Mouse (Mus musculus): ENCODE results near the gene Fgfr1op. TPM values are rescaled to one million over a fixed set of nuclear protein-coding genes. Genes with fewer than 3 reads are reported as not detected.

Gene Fgfr1op
- polyA plus RNA-seq, 1 experiment = 4.9 TPM

DNA sequence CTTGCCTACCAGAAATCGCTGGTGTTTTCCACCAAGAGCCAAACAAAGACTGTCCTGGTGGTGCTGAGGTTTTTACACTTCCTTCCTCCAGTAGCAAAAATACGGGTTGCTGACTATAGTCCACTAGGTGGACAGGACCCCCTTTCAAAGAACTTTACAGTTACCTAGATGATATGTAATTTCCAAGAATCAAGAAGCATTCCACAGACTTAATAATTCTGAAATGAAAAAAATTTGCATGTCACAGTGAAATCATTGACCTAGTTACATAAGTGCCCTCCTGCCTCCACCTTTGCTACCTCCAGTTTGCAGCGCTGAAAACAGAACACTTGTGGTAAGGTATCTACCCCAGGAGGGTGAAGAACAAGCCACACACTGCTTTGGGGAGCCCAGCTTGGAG, 70.4 kb downstream of the Fgfr1op start, which contains the start of gene Ccr6:
Gene Ccr6 (plus strand): TSS at position 301 of the 400 bp plus-strand sequence.
- no peak within 1 kb of the TSS for H3K4me3 ChIP-seq (ENCODE audit: insufficient read depth, poor library complexity, severe bottlenecking)
- H3K79me2 ChIP-seq (ENCODE audit: control insufficient read depth, insufficient read depth) = no peaks in the 10 kb centered on the region
- no peak within 1 kb of the TSS for H3ac ChIP-seq (ENCODE audit: control insufficient read depth, insufficient read length, low read depth)
- no peaks in the 10 kb centered on the region for H3K79me3 ChIP-seq (ENCODE audit: low read depth)
- H3K27me3 ChIP-seq (ENCODE audit: control insufficient read depth, insufficient read depth, insufficient read length) = peaks cover 67% of the 10 kb centered on the region
- no peaks in the 10 kb centered on the region for H3K36me3 ChIP-seq (ENCODE audit: control insufficient read depth, insufficient read depth)
- TF ChIP-seq CTCF (IDR thresholded peaks at IDR 0.05; ENCODE audit: control insufficient read depth, insufficient read depth, insufficient read length) (no peak), MYOG (IDR thresholded peaks at IDR 0.05; ENCODE audit: control insufficient read depth, extremely low read depth, insufficient read length) (no peak), CEBPB (IDR thresholded peaks at IDR 0.05; ENCODE audit: low read depth) (no peak), USF1 (IDR thresholded peaks at IDR 0.05; ENCODE audit: low read depth) (no peak), FOSL1 (IDR thresholded peaks at IDR 0.05; ENCODE audit: insufficient read depth, low read length, poor library complexity, severe bottlenecking) (no peak), MAX (IDR thresholded peaks at IDR 0.05) (no peak), MYOD1 (IDR thresholded peaks at IDR 0.05; ENCODE audit: control insufficient read depth, insufficient read length, low read depth) (no peak)

DNA sequence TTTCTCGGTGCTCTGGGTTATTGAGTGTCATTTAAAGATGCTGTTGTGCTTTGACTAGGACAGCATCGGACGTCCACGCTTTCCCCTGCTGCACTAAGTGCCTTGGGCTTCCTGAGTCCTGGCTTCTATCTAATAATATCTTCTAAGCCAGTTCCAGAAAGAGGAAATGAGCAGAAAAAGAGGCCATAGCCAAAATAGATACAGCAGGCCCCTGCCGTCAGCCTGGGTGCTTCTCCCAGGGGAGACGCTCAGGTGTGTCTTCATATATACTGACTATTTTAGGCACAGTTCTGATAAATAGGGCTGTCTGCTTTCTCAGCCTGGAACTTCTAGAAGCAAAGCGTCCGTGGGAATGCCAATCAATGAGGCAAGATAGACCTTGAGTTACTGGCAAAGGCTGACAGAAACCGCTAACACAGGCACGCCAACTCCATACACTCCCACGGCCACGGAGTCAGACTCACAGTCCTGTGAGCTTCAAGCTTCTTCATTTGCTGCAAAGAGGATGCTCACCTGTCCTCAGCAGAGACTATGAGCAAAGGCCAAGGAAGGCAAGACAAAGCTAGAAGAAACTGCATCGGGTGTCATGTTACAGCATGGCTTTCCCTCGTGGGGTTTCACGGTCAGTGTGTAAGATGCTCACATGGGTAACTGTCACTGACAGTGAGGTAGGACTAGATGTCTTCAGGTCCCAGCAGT, 72.9 kb downstream of the Fgfr1op start:
- no peak overlapping the region for H3K4me3 ChIP-seq (ENCODE audit: insufficient read depth, poor library complexity, severe bottlenecking)
- no peaks in the 10 kb centered on the region for H3K79me2 ChIP-seq (ENCODE audit: control insufficient read depth, insufficient read depth)
- TF ChIP-seq CTCF (IDR thresholded peaks at IDR 0.05; ENCODE audit: control insufficient read depth, insufficient read depth, insufficient read length) (no peak), MAX (IDR thresholded peaks at IDR 0.05) (no peak), CEBPB (IDR thresholded peaks at IDR 0.05; ENCODE audit: low read depth) (no peak), FOSL1 (IDR thresholded peaks at IDR 0.05; ENCODE audit: insufficient read depth, low read length, poor library complexity, severe bottlenecking) (no peak), MYOG (IDR thresholded peaks at IDR 0.05; ENCODE audit: control insufficient read depth, extremely low read depth, insufficient read length) (no peak), USF1 (IDR thresholded peaks at IDR 0.05; ENCODE audit: low read depth) (no peak)
- no peaks in the 10 kb centered on the region for H3K36me3 ChIP-seq (ENCODE audit: control insufficient read depth, insufficient read depth)
- peaks cover 74% of the 10 kb centered on the region for H3K27me3 ChIP-seq (ENCODE audit: control insufficient read depth, insufficient read depth, insufficient read length)
- H3ac ChIP-seq (ENCODE audit: control insufficient read depth, insufficient read length, low read depth) = no peak overlapping the region
- no peaks in the 10 kb centered on the region for H3K79me3 ChIP-seq (ENCODE audit: low read depth)

DNA sequence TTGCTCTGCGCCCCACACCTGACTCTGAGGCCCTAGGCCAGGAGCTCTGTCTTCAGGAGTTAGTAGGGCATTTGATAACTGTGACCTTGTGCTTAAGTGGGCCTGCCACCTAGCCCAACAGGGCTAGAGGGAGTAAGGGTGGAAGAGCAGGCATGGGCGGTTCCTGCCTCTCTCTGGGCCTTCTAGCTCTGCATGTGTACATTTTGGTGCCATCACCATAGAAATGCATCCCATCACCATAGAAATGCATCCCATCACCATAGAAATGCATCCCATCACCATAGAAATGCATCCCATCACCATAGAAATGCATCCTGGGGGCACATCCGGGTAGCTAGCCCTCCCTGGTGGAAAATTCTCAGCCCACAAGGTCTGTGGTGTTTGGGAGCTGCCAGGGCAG, 74.3 kb downstream of the Fgfr1op start:
- TF ChIP-seq MAX (IDR thresholded peaks at IDR 0.05) (no peak), CTCF (IDR thresholded peaks at IDR 0.05; ENCODE audit: control insufficient read depth, insufficient read depth, insufficient read length) (no peak), USF1 (IDR thresholded peaks at IDR 0.05; ENCODE audit: low read depth) (no peak), CEBPB (IDR thresholded peaks at IDR 0.05; ENCODE audit: low read depth) (no peak)
- no peak overlapping the region for H3K4me3 ChIP-seq (ENCODE audit: insufficient read depth, poor library complexity, severe bottlenecking)
- no peaks in the 10 kb centered on the region for H3K36me3 ChIP-seq (ENCODE audit: control insufficient read depth, insufficient read depth)
- no peaks in the 10 kb centered on the region for H3K79me3 ChIP-seq (ENCODE audit: low read depth)
- H3K79me2 ChIP-seq (ENCODE audit: control insufficient read depth, insufficient read depth) = no peaks in the 10 kb centered on the region
- H3ac ChIP-seq (ENCODE audit: control insufficient read depth, insufficient read length, low read depth) = no peak overlapping the region
- peaks cover 78% of the 10 kb centered on the region for H3K27me3 ChIP-seq (ENCODE audit: control insufficient read depth, insufficient read depth, insufficient read length)

DNA sequence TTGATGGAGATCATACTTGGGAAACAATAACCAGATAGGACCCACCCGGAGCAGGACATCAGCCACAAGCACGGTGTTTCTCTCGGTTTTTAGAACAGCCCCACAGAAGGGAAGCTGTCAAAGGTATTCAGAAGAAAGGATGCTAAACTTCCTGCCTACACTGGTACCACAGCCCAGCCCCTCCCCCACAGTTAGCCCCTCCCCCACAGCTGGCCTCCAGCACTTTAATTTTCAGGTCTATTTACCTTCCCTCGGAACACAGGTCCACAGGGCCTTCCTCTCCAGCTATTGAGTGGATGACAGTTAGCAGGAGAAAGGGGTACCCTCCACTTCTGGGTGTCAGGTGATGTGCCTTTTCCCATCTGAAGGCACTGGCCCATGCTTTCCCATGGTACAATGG, 75.2 kb downstream of the Fgfr1op start:
- TF ChIP-seq CEBPB (IDR thresholded peaks at IDR 0.05; ENCODE audit: low read depth) = no peak
- TF ChIP-seq MYOG (IDR thresholded peaks at IDR 0.05; ENCODE audit: control insufficient read depth, extremely low read depth, insufficient read length) = no peak
- no peak for TF ChIP-seq CTCF (IDR thresholded peaks at IDR 0.05; ENCODE audit: control insufficient read depth, insufficient read depth, insufficient read length)
- TF ChIP-seq USF1 (IDR thresholded peaks at IDR 0.05; ENCODE audit: low read depth) = no peak
- no peak for TF ChIP-seq MYOD1 (IDR thresholded peaks at IDR 0.05; ENCODE audit: control insufficient read depth, insufficient read length, low read depth)
- no peak for TF ChIP-seq FOSL1 (IDR thresholded peaks at IDR 0.05; ENCODE audit: insufficient read depth, low read length, poor library complexity, severe bottlenecking)
- TF ChIP-seq MAX (IDR thresholded peaks at IDR 0.05) = no peak

DNA sequence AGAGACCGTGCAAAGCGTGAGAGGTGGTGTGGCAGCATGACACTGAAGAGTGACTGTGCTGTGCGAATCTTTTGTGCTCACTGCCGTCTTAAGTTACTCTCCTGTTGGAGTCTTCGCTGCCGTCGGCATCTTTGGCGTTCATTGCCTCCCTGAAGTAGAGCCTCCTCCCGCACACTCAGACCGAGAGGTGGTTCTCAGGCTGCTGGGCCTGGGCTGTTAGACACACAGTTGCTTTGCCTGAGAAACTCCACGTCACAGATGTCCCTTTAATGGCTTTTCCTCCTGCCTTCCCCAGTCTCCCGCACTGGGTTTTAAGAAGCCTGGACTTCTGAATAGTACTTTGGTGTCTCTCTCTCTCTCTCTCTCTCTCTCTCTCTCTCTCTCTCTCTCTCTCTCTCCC, 76.3 kb downstream of the Fgfr1op start:
- no peaks in the 10 kb centered on the region for H3K79me2 ChIP-seq (ENCODE audit: control insufficient read depth, insufficient read depth)
- no peak overlapping the region for H3ac ChIP-seq (ENCODE audit: control insufficient read depth, insufficient read length, low read depth)
- no peaks in the 10 kb centered on the region for H3K79me3 ChIP-seq (ENCODE audit: low read depth)
- H3K36me3 ChIP-seq (ENCODE audit: control insufficient read depth, insufficient read depth) = no peaks in the 10 kb centered on the region
- H3K4me3 ChIP-seq (ENCODE audit: insufficient read depth, poor library complexity, severe bottlenecking) = no peak overlapping the region
- no peak for TF ChIP-seq USF1 (IDR thresholded peaks at IDR 0.05; ENCODE audit: low read depth)
- H3K27me3 ChIP-seq (ENCODE audit: control insufficient read depth, insufficient read depth, insufficient read length) = peaks cover 80% of the 10 kb centered on the region

More for the DNA sequence above, 75.2 kb downstream of the Fgfr1op start:
- peaks cover 81% of the 10 kb centered on the region for H3K27me3 ChIP-seq (ENCODE audit: control insufficient read depth, insufficient read depth, insufficient read length)
- no peaks in the 10 kb centered on the region for H3K79me2 ChIP-seq (ENCODE audit: control insufficient read depth, insufficient read depth)
- H3K79me3 ChIP-seq (ENCODE audit: low read depth) = no peaks in the 10 kb centered on the region
- no peak overlapping the region for H3ac ChIP-seq (ENCODE audit: control insufficient read depth, insufficient read length, low read depth)
- no peak overlapping the region for H3K4me3 ChIP-seq (ENCODE audit: insufficient read depth, poor library complexity, severe bottlenecking)
- no peaks in the 10 kb centered on the region for H3K36me3 ChIP-seq (ENCODE audit: control insufficient read depth, insufficient read depth)

DNA sequence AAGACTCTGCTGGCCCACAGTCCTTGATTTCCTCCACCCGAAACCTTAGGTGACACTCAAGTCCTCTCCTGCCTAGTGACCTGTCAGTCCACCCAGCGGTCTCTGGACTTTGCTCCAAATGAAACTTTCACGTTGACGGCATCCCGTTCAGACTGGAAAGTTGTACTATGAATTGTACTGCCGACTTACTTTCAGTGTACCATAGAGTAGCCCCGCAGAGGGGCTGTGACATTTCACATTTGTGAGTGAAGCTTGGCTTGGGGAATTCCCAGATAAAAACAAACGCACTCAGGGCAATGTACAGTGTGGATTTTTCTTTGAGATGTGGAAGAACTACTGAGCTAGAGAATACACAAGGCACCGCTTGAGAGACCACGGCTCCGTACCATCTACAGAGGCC, 76.9 kb downstream of the Fgfr1op start:
- TF ChIP-seq CTCF (IDR thresholded peaks at IDR 0.05; ENCODE audit: control insufficient read depth, insufficient read depth, insufficient read length) = no peak
- TF ChIP-seq MYOD1 (IDR thresholded peaks at IDR 0.05; ENCODE audit: control insufficient read depth, insufficient read length, low read depth) = no peak
- TF ChIP-seq CEBPB (IDR thresholded peaks at IDR 0.05; ENCODE audit: low read depth) = no peak
- Histone ChIP-seq H3K79me3 (ENCODE audit: low read depth) (no peaks in the 10 kb centered on the region), H3K36me3 (ENCODE audit: control insufficient read depth, insufficient read depth) (no peaks in the 10 kb centered on the region), H3K4me3 (ENCODE audit: insufficient read depth, poor library complexity, severe bottlenecking) (no peak overlapping the region), H3K79me2 (ENCODE audit: control insufficient read depth, insufficient read depth) (no peaks in the 10 kb centered on the region), H3K27me3 (ENCODE audit: control insufficient read depth, insufficient read depth, insufficient read length) (peaks cover 83% of the 10 kb centered on the region), H3ac (ENCODE audit: control insufficient read depth, insufficient read length, low read depth) (no peak overlapping the region)
